Mouse (Mus musculus) lung, postnatal 0 days (tissue): ENCODE measurements around the gene Tex33. TPM values are rescaled to one million over a fixed set of nuclear protein-coding genes. Genes with fewer than 3 reads are reported as not detected.
"Not testable (repeated sequence)": the region's sequence is repeated elsewhere in the genome, so short reads cannot be mapped to it uniquely, and the experiment has no call there.

ENCODE experiments used
- ATAC-seq: fragments of 200-750 bp; cut with Nextera tagmentation; 2 replicates; pipeline ENCODE4 v1.8.0; 2017; ENCODE audit warnings: moderate library complexity
- DNase-seq: peaks from one replicate; pipeline ENCODE4 v3.0.0-alpha.2; 2016; ENCODE audit warnings: low spot score
- H3K27ac ChIP-seq: fragments of 300-500 bp; sonication (generic); 2 replicates; pipeline ENCODE4 v1.5.1; 2014; ENCODE audit warnings: antibody characterized with exemption, mild to moderate bottlenecking, low read length, mixed read lengths
- H3K27me3 ChIP-seq: fragments of 300-500 bp; sonication (generic); replicated peaks from 2 replicates; pipeline ENCODE4 v1.6.1; 2014; ENCODE audit warnings: low read length, mixed read lengths; ENCODE audit not compliant: insufficient read depth
- H3K36me3 ChIP-seq: fragments of 300-500 bp; sonication (generic); 2 replicates; pipeline ENCODE4 v1.6.1; 2014; ENCODE audit warnings: low read length, mixed read lengths; ENCODE audit not compliant: insufficient read depth
- H3K4me1 ChIP-seq: fragments of 300-500 bp; sonication (generic); 2 replicates; pipeline ENCODE4 v1.6.1; 2014; ENCODE audit warnings: antibody characterized with exemption, low read depth, low read length, mixed read lengths; ENCODE audit not compliant: insufficient read depth
- H3K4me2 ChIP-seq: fragments of 300-500 bp; sonication (generic); replicated peaks from 2 replicates; pipeline ENCODE4 v1.6.1; 2014; ENCODE audit warnings: low read depth, mild to moderate bottlenecking, low read length, moderate library complexity, mixed read lengths
- H3K4me3 ChIP-seq: fragments of 300-500 bp; sonication (generic); 2 replicates; pipeline ENCODE4 v1.5.1; 2014; ENCODE audit warnings: low read depth, low read length
- H3K9ac ChIP-seq: fragments of 300-500 bp; sonication (generic); replicated peaks from 2 replicates; pipeline ENCODE4 v1.6.1; 2014; ENCODE audit warnings: low read depth, mild to moderate bottlenecking
- H3K9me3 ChIP-seq: fragments of 300-500 bp; sonication (generic); 2 replicates; pipeline ENCODE4 v1.6.1; 2016; ENCODE audit warnings: low read length, mixed read lengths
- CTCF ChIP-seq: IDR thresholded peaks from 2 replicates; pipeline ENCODE4 v1.5.1; 2016; ENCODE audit warnings: antibody characterized with exemption, mild to moderate bottlenecking
- EP300 ChIP-seq: IDR thresholded peaks from 2 replicates; pipeline ENCODE4 v1.6.1; 2016; ENCODE audit warnings: antibody characterized with exemption, mild to moderate bottlenecking, control low read depth
- WGBS: fragments of 180-500 bp; shearing (Covaris S2); extraction: QIAGEN DNeasy Blood & Tissue Kit; methylation state at CpG from one replicate; pipeline ENCODE4 v1.1.7; 2014; 5-methylcytosine and 5-hydroxymethylcytosine counted together
- polyA plus RNA-seq: library from polyadenylated mRNA; unstranded; fragments of >200 nt; fragmentation: Nextera tagmentation; extraction: Ambion mirVana; gene quantifications from 2 replicates; pipeline ENCODE4 v1.2.1, GENCODE M21; 2015

The Tex33 gene
- polyA plus RNA-seq, 1 experiment from 2014 or later, result not detected

GRCm38 (mm10) chr15:78365916-78366315 lies 29.8 kb downstream of the Tex33 start:
- no peak overlapping the region for H3K9ac ChIP-seq
- DNase-seq (no peak), ATAC-seq (no peak)
- no peak overlapping the region for H3K4me3 ChIP-seq
- 0 out of 2 replicates have a peak, but pooled peaks cover 3% of the 10 kb centered on the region for H3K27me3 ChIP-seq
- WGBS, result 61% methylated on average over 2 of the region's 2 CpGs
- no peak overlapping the region for H3K4me2 ChIP-seq
- no peaks in the 10 kb centered on the region for H3K36me3 ChIP-seq
- TF ChIP-seq CTCF (no peak), EP300 (no peak)
- peaks cover 3% of the 10 kb centered on the region; the same call in 1 of the 2 replicates for H3K4me1 ChIP-seq
- H3K27ac ChIP-seq, result no peak overlapping the region
- no peaks in the 10 kb centered on the region for H3K9me3 ChIP-seq

- no peak overlapping the region for H3K4me2 ChIP-seq
- H3K27ac ChIP-seq, result no peak overlapping the region
- no peak overlapping the region for H3K4me3 ChIP-seq
- H3K36me3 ChIP-seq, result no peaks in the 10 kb centered on the region
- no peaks in the 10 kb centered on the region for H3K4me1 ChIP-seq
- WGBS, result 84% methylated on average over 5 of the region's 5 CpGs
- no peak for ATAC-seq
- H3K9ac ChIP-seq, result no peak overlapping the region
- H3K27me3 ChIP-seq, result no peaks in the 10 kb centered on the region
- H3K9me3 ChIP-seq, result no peaks in the 10 kb centered on the region
- no peak for DNase-seq
- TF ChIP-seq EP300, result no peak
- TF ChIP-seq CTCF, result no peak
Observed at GRCm38 (mm10) chr15:78355548-78355947, 40.2 kb downstream of the Tex33 start.

- H3K4me2 ChIP-seq, result no peak overlapping the region
- WGBS, result 0% methylated on average over 1 of the region's 1 CpGs
- TF ChIP-seq CTCF (peak; percentile 82), EP300 (no peak)
- H3K9me3 ChIP-seq, result no peaks in the 10 kb centered on the region
- no peaks in the 10 kb centered on the region for H3K4me1 ChIP-seq
- DNase-seq (peak; percentile 55), ATAC-seq (no peak)
- H3K27me3 ChIP-seq, result no peaks in the 10 kb centered on the region
- H3K4me3 ChIP-seq, result no peak overlapping the region
- no peak overlapping the region for H3K9ac ChIP-seq
- no peak overlapping the region for H3K27ac ChIP-seq
- H3K36me3 ChIP-seq, result no peaks in the 10 kb centered on the region
Observed at GRCm38 (mm10) chr15:78354958-78355357, 40.8 kb downstream of the Tex33 start.

GRCm38 (mm10) chr15:78351586-78352165 lies 44.0 kb downstream of the Tex33 start:
- no peak overlapping the region for H3K4me2 ChIP-seq
- H3K9ac ChIP-seq, result no peak overlapping the region
- DNase-seq (peak; percentile 53), ATAC-seq (peak; percentile 47; the same call in 1 of the 2 replicates)
- H3K4me1 ChIP-seq, result no peaks in the 10 kb centered on the region
- no peaks in the 10 kb centered on the region for H3K27me3 ChIP-seq
- WGBS, result 32% methylated on average over 3 of the region's 3 CpGs
- no peak overlapping the region for H3K4me3 ChIP-seq
- no peaks in the 10 kb centered on the region for H3K36me3 ChIP-seq
- no peak overlapping the region for H3K27ac ChIP-seq
- TF ChIP-seq CTCF, result no peak
- TF ChIP-seq EP300, result no peak
- no peaks in the 10 kb centered on the region for H3K9me3 ChIP-seq

GRCm38 (mm10) chr15:78344567-78344966 lies 51.1 kb downstream of the Tex33 start:
- Histone ChIP-seq H3K4me3 (no peak overlapping the region), H3K27ac (no peak overlapping the region), H3K4me2 (no peak overlapping the region), H3K9ac (no peak overlapping the region), H3K36me3 (no peaks in the 10 kb centered on the region), H3K9me3 (no peaks in the 10 kb centered on the region), H3K4me1 (no peaks in the 10 kb centered on the region), H3K27me3 (no peaks in the 10 kb centered on the region)
- ATAC-seq, result no peak
- DNase-seq, result no peak
- WGBS, result 86% methylated on average over 3 of the region's 3 CpGs
- TF ChIP-seq CTCF (no peak), EP300 (no peak)

DNA sequence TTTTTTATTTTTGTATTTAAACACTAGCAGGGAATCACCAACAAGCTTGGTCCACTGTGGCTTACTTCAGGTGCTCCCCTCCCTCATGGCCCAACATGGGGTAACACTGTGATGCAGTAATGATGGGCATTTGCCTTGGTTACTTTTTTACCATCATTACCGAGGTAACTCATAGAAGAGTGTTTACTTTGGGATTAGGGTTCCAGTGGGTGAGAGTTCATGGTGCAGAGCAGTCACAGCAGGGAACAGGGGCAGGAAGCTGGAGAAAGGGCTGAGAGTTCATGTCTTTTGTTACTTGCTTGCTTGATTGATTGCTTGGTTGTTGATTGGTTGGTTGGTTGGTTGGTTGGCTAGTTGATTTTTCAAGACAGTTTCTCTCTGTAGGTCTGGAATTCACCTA lies 52.0 kb downstream of the Tex33 start:
- H3K27me3 ChIP-seq, result no peaks in the 10 kb centered on the region
- TF ChIP-seq EP300 (no peak), CTCF (no peak)
- no peak overlapping the region for H3K4me2 ChIP-seq
- DNase-seq (no peak), ATAC-seq (no peak)
- 0% methylated on average over 1 of the region's 1 CpGs for WGBS
- H3K36me3 ChIP-seq, result no peaks in the 10 kb centered on the region
- no peaks in the 10 kb centered on the region for H3K4me1 ChIP-seq
- no peak overlapping the region for H3K27ac ChIP-seq
- no peak overlapping the region for H3K4me3 ChIP-seq
- no peak overlapping the region for H3K9ac ChIP-seq
- no peaks in the 10 kb centered on the region for H3K9me3 ChIP-seq

- not testable (repeated sequence) for H3K9me3 ChIP-seq, H3K27me3 ChIP-seq, H3K4me1 ChIP-seq, ATAC-seq, H3K27ac ChIP-seq, H3K4me3 ChIP-seq, H3K9ac ChIP-seq, H3K36me3 ChIP-seq, H3K4me2 ChIP-seq, DNase-seq
- 63% methylated on average over 4 of the region's 7 CpGs for WGBS
Observed at GRCm38 (mm10) chr15:78340919-78341318, 54.8 kb downstream of the Tex33 start.
